Mouse (Mus musculus) layer of hippocampus, postnatal 10 days (tissue): ENCODE measurements around the gene Dync1li2. TPM values are rescaled to one million over a fixed set of nuclear protein-coding genes. Genes with fewer than 3 reads are reported as not detected.

Experiments
- DNase-seq, 2 experiments: peaks; one replicate each; pipeline ENCODE4 v3.0.0; 2021; ENCODE audit warnings: low spot score in 2 of 2
- total RNA-seq, 2 experiments: library from RNA; stranded (reverse); gene quantifications; 2 replicates each; pipeline ENCODE4 v1.2.3; 2021

Gene Dync1li2
- total RNA-seq, 2 experiments from 2014 or later = 231 to 241 TPM

DNA sequence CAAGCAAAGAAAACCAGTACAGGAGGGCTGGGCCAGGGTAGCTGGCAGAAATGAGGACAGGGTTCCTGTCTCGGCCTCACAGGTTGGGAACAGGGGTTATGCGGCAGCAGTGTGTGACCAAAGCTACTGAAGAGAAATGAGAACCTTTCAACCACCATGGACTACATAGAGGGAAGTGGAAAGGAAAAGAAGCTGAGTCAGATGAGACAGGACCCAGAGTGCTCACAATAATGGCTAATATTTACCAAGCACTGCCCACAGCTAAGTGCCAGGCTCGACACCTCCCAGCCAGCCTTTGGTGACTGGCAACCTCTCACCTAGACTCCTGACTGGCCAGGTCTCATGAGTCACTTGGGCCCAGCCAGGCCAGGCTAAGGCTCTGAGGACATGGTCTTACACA lies 58.9 kb downstream of the Dync1li2 start:
- DNase-seq = no peak

- no peak for DNase-seq
Measured at GRCm38 (mm10) chr8:104383296-104383695, 59.6 kb downstream of the Dync1li2 start.

GRCm38 (mm10) chr8:104380961-104381411 lies 61.9 kb downstream of the Dync1li2 start:
- no peak for DNase-seq

DNA sequence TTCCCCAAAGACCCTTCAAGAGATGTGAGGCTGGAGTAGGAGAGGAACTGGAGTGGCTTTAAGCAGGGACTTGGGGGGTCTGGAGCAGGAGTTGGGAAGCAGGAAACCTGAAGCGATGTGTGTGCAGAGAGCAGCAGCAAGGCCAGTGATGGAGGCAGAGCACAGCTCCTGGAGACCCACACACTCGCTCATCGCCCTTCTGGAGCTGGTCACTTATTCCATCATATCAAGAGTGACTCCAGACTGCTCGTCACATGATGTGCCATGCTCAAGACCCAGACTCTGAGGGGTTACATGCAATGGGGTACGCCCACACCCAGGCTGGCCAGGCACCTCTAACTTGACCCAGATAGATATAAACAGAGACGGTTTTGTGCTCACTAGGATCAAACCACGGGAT lies 62.6 kb downstream of the Dync1li2 start:
- DNase-seq = no peak

- DNase-seq = no peak
Measured at GRCm38 (mm10) chr8:104379301-104379836, 63.5 kb downstream of the Dync1li2 start.

DNA sequence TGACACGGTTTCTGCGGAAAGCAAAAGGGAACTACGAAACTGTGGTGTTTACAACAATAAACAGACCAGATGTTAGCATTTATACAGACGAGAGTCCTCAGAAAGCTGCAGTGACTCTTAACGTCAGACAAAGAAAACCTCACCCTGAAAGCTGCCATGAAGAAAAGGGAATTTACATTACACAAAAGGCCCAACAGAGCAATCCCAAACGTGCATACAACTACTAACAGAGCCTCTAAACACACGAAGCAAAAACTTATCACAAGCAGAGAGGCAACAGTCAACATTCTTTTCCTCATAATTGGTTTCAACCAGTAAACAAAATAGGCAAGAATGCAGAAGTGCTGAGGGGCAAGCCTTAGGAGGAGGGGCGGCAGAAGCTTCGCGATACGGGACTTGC lies 66.2 kb downstream of the Dync1li2 start:
- DNase-seq = no peak

- DNase-seq = no peak
Measured at GRCm38 (mm10) chr8:104375959-104376358, 66.9 kb downstream of the Dync1li2 start.

- DNase-seq = no peak
Measured at GRCm38 (mm10) chr8:104374864-104375846, 67.7 kb downstream of the Dync1li2 start.

GRCm38 (mm10) chr8:104374269-104374668 lies 68.6 kb downstream of the Dync1li2 start:
- no peak for DNase-seq

GRCm38 (mm10) chr8:104373779-104374178 lies 69.1 kb downstream of the Dync1li2 start:
- peak in 1 of 2 experiments; percentile 19 for DNase-seq

DNA sequence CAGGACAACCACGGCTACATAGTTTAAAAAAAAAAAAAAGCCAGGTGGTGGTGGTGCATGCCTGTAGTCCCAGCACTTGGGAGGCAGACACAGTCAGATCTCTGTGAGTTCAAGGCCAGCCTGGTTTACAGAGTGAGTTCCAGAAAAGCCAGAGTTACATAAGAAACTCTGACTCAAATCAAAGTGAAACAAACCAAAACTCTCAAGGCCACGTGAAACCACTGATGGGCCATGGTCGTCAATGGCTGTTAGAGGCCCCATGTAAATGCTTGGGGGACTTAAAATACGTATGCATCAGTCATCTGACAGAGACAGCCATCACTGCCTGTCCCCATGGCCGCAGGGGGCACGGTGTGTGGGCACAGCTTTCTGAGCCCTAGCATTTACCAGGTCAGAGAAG lies 71.7 kb downstream of the Dync1li2 start:
- DNase-seq = no peak

- no peak for DNase-seq
Measured at GRCm38 (mm10) chr8:104370071-104370470, 72.8 kb downstream of the Dync1li2 start.

GRCm38 (mm10) chr8:104369591-104369990 lies 73.3 kb downstream of the Dync1li2 start:
- DNase-seq = no peak

Other genes with a start within 250 kb of the Dync1li2 start
- gene Tk2, start 194.5 kb downstream of the Dync1li2 start, total RNA-seq = 10 to 100 TPM; 34.6 to 37.3 TPM
- 10 to 100 TPM; 10.2 to 13.8 TPM for gene Cklf, start 192.2 kb downstream of the Dync1li2 start, total RNA-seq
- gene Cmtm2a, start 149.9 kb downstream of the Dync1li2 start, total RNA-seq = not detected
- not detected for gene Gm45711, start 133.0 kb downstream of the Dync1li2 start, total RNA-seq
- gene Cmtm1, start 132.9 kb downstream of the Dync1li2 start, total RNA-seq = not detected
- not detected for gene Gm11020, start 121.5 kb downstream of the Dync1li2 start, total RNA-seq
- not detected for gene Cmtm2b, start 120.8 kb downstream of the Dync1li2 start, total RNA-seq
- 10 to 100 TPM; 18.5 to 23.5 TPM for gene Cmtm3, start 103.6 kb downstream of the Dync1li2 start, total RNA-seq
- gene Cmtm4, start 47.2 kb downstream of the Dync1li2 start, total RNA-seq = 10 to 100 TPM; 56.2 to 60.2 TPM
- under 1 TPM; 0.54 to 0.96 TPM for gene Terb1, start 66.9 kb upstream of the Dync1li2 start, total RNA-seq
- 10 to 100 TPM; 49.9 to 52.4 TPM for gene Nae1, start 91.6 kb upstream of the Dync1li2 start, total RNA-seq
- 10 to 100 TPM; 13.5 to 18.2 TPM for gene Car7, start 91.6 kb upstream of the Dync1li2 start, total RNA-seq
- 1 to 10 TPM; 9.0 to 9.2 TPM for gene Pdp2, start 148.4 kb upstream of the Dync1li2 start, total RNA-seq
- gene Cdh16, start 181.3 kb upstream of the Dync1li2 start, total RNA-seq = not detected
- 1 to 10 TPM; 2.0 to 2.5 TPM for gene Rrad, start 188.3 kb upstream of the Dync1li2 start, total RNA-seq
- gene Ciao2b, start 198.9 kb upstream of the Dync1li2 start, total RNA-seq = 10 to 100 TPM; 26.0 to 29.8 TPM